Mouse (Mus musculus) liver, adult 2 months (tissue): ENCODE measurements at regions not wholly inside any gene's neighbourhood (a gene's known extent, or its start where the extent isn't known, plus 50 kb on each side); places are given as distances from the start of the nearest gene placed in this dataset.

Experiments used
- DNase-seq: peaks from one replicate; pipeline ENCODE4 v3.0.0-alpha.2; 2011; ENCODE audit warnings: low read depth, low spot score; ENCODE audit errors: extremely low read depth
- H3K27ac ChIP-seq: fragments of 200-500 bp; replicated peaks from 2 replicates; pipeline ENCODE4 v1.5.1; 2012; ENCODE audit warnings: low read depth, mild to moderate bottlenecking, control low read depth, inconsistent platforms, low read length; ENCODE audit not compliant: insufficient read depth
- H3K27me3 ChIP-seq: fragments of 200-500 bp; 2 replicates; pipeline ENCODE4 v1.6.1; 2012; ENCODE audit warnings: mild to moderate bottlenecking, moderate library complexity, low read length, inconsistent platforms; ENCODE audit not compliant: control insufficient read depth, insufficient read depth
- H3K36me3 ChIP-seq: fragments of 200-500 bp; 2 replicates; pipeline ENCODE4 v1.6.1; 2012; ENCODE audit warnings: low read length, inconsistent platforms; ENCODE audit not compliant: control insufficient read depth, insufficient read depth
- H3K4me1 ChIP-seq: fragments of 200-500 bp; 2 replicates; pipeline ENCODE4 v1.6.1; 2011; ENCODE audit warnings: low read length; ENCODE audit not compliant: control insufficient read depth, insufficient read depth
- H3K4me3 ChIP-seq: fragments of 200-500 bp; 2 replicates; pipeline ENCODE4 v1.5.1; 2011; ENCODE audit warnings: low read depth, mild to moderate bottlenecking, control low read depth, low read length, moderate library complexity; ENCODE audit not compliant: insufficient read depth
- H3K79me2 ChIP-seq: fragments of 200-500 bp; 2 replicates; pipeline ENCODE4 v1.6.1; 2012; ENCODE audit warnings: inconsistent platforms, mild to moderate bottlenecking, low read length, moderate library complexity; ENCODE audit not compliant: control insufficient read depth, insufficient read depth
- H3K9ac ChIP-seq: fragments of 200-500 bp; 2 replicates; pipeline ENCODE4 v1.6.1; 2012; ENCODE audit warnings: low read depth, mild to moderate bottlenecking, control low read depth, inconsistent platforms, low read length
- CTCF ChIP-seq: fragments of 200-500 bp; IDR thresholded peaks from 2 replicates; pipeline ENCODE4 v1.5.1; 2011; ENCODE audit warnings: low read depth, low read length, control low read depth
- POLR2A ChIP-seq: fragments of 200-500 bp; IDR thresholded peaks from 2 replicates; pipeline ENCODE4 v1.6.1; 2011; ENCODE audit warnings: low read length, control low read depth; ENCODE audit not compliant: insufficient read depth; ENCODE audit errors: extremely low read depth
- WGBS: fragments of 180-500 bp; shearing (Covaris S2); methylation state at CpG from one replicate; pipeline ENCODE4 v1.1.7; 2018; 5-methylcytosine and 5-hydroxymethylcytosine counted together

- H3K4me1 ChIP-seq = no peaks in the 10 kb centered on the region
- no peak for DNase-seq
- WGBS = 70% methylated on average over 1 of the region's 1 CpGs
Observed at GRCm38 (mm10) chr7:36132569-36132968, 329.8 kb upstream of the Zfp507 start.

GRCm38 (mm10) chr7:36097054-36097453 lies 294.3 kb upstream of the Zfp507 start:
- 86% methylated on average over 4 of the region's 4 CpGs for WGBS
- Histone ChIP-seq H3K79me2 (no peaks in the 10 kb centered on the region), H3K27ac (no peak overlapping the region), H3K4me1 (no peaks in the 10 kb centered on the region), H3K27me3 (no peaks in the 10 kb centered on the region), H3K9ac (no peak overlapping the region), H3K36me3 (no peaks in the 10 kb centered on the region), H3K4me3 (no peak overlapping the region)
- no peak for DNase-seq
- TF ChIP-seq POLR2A = no peak
- no peak for TF ChIP-seq CTCF

More at GRCm38 (mm10) chr7:36132569-36132968, 329.8 kb upstream of the Zfp507 start:
- no peak overlapping the region for H3K4me3 ChIP-seq
- no peaks in the 10 kb centered on the region for H3K79me2 ChIP-seq
- TF ChIP-seq POLR2A (no peak), CTCF (no peak)
- no peak overlapping the region for H3K9ac ChIP-seq
- H3K27ac ChIP-seq = no peak overlapping the region
- H3K27me3 ChIP-seq = no peaks in the 10 kb centered on the region
- no peaks in the 10 kb centered on the region for H3K36me3 ChIP-seq

DNA sequence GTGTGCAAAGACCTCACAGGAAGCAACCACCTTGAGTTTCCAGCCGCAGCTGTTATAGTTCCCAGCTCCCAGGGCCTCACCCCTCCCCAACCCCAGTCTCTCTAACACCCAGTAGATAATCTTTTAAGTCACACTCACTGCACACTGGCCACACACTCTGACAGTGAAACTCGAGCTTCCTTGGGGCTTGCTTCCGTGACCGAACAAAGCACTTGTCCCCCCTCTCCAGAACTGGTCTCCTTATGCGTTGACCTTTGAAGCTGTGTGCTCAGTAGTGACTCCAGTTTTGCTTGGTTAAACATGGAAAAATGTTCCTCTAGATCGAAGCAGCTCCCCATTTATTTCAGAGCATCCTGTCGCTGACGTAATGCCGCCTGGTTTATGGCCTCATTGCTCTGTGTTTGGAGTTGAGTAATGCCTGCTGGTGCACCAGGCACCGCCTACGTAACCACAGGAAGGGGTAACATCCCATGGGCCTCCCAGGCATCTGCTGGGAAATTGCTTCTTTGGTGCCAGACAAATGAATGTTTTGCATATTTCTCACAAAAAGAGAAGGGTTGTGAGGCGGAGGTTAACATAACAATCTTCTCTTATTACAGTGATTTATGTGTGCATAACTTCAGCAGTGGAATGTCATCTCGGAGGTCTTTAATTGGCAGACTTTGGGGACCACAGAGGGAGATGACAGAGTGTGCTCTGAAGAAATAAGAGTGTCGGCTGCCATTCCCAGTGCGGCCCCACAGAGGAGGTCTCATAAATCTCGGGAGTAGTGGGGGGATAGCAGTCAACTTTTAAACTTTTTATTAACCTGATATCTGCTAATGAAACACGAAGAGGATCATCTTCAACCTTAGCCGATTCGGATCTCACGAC lies 292.7 kb upstream of the Zfp507 start:
- Histone ChIP-seq H3K9ac (no peak overlapping the region), H3K27me3 (no peaks in the 10 kb centered on the region; the same call in 1 of the 2 replicates), H3K27ac (no peak overlapping the region), H3K4me1 (no peaks in the 10 kb centered on the region), H3K36me3 (no peaks in the 10 kb centered on the region), H3K4me3 (no peak overlapping the region), H3K79me2 (no peaks in the 10 kb centered on the region)
- peak; percentile 12 for DNase-seq
- TF ChIP-seq CTCF (no peak), POLR2A (no peak)
- 81% methylated on average over 20 of the region's 20 CpGs for WGBS

DNA sequence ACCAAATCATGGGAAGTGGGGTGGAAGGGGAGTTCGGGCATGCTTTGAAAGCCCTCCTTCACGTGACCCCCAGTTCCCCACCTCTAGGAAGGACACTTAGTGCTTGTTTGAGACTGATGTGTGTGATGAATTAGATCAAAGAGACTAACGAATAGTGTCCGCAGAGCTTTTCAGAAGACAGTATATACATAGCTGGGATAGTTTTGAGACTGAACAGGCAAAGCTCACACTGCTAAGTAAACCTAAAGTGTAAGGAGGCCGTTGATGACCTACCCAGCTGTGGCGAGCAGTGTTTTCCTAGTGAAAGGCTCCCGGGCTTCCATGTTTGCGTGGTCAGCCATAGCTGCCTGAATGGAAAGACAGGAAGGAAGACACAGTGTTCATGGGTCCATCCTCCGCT lies 288.3 kb upstream of the Zfp507 start:
- no peaks in the 10 kb centered on the region for H3K4me1 ChIP-seq
- WGBS = 54% methylated on average over 9 of the region's 9 CpGs
- H3K36me3 ChIP-seq = no peaks in the 10 kb centered on the region
- no peak for DNase-seq
- no peak overlapping the region for H3K4me3 ChIP-seq
- no peaks in the 10 kb centered on the region for H3K79me2 ChIP-seq
- H3K9ac ChIP-seq = no peak overlapping the region
- TF ChIP-seq CTCF = no peak
- no peak for TF ChIP-seq POLR2A
- no peaks in the 10 kb centered on the region; the same call in 1 of the 2 replicates for H3K27me3 ChIP-seq
- no peak overlapping the region for H3K27ac ChIP-seq

- Histone ChIP-seq H3K4me3 (no peak overlapping the region), H3K4me1 (no peaks in the 10 kb centered on the region), H3K27me3 (no peaks in the 10 kb centered on the region; the same call in 1 of the 2 replicates), H3K36me3 (no peaks in the 10 kb centered on the region), H3K79me2 (no peaks in the 10 kb centered on the region), H3K27ac (no peak overlapping the region), H3K9ac (no peak overlapping the region)
- no peak for DNase-seq
- 16% methylated on average over 22 of the region's 22 CpGs for WGBS
- no peak for TF ChIP-seq CTCF
- no peak for TF ChIP-seq POLR2A
Observed at GRCm38 (mm10) chr7:36090291-36091123, 287.7 kb upstream of the Zfp507 start.

- Histone ChIP-seq H3K4me3 (no peak overlapping the region), H3K27ac (no peak overlapping the region), H3K36me3 (no peaks in the 10 kb centered on the region), H3K4me1 (no peaks in the 10 kb centered on the region), H3K79me2 (no peaks in the 10 kb centered on the region), H3K27me3 (no peaks in the 10 kb centered on the region; the same call in 1 of the 2 replicates), H3K9ac (no peak overlapping the region)
- TF ChIP-seq CTCF (no peak), POLR2A (no peak)
- 82% methylated on average over 6 of the region's 6 CpGs for WGBS
- DNase-seq = no peak
Observed at GRCm38 (mm10) chr7:36087598-36087997, 284.8 kb upstream of the Zfp507 start.
